Mouse (Mus musculus) lung, adult 2 months (tissue): ENCODE results near the gene Cd27.

Experiments used
- CTCF ChIP-seq: fragments of 200-500 bp; IDR thresholded peaks from 2 replicates; pipeline ENCODE4 v1.5.1; 2011; ENCODE audit warnings: mild to moderate bottlenecking, low read length, control low read depth; ENCODE audit not compliant: insufficient read depth
- POLR2A ChIP-seq: fragments of 200-500 bp; IDR thresholded peaks from 2 replicates; pipeline ENCODE4 v1.6.1; 2011; ENCODE audit warnings: low read depth, mild to moderate bottlenecking, control low read depth, low read length, borderline replicate concordance; ENCODE audit errors: extremely low read depth

DNA sequence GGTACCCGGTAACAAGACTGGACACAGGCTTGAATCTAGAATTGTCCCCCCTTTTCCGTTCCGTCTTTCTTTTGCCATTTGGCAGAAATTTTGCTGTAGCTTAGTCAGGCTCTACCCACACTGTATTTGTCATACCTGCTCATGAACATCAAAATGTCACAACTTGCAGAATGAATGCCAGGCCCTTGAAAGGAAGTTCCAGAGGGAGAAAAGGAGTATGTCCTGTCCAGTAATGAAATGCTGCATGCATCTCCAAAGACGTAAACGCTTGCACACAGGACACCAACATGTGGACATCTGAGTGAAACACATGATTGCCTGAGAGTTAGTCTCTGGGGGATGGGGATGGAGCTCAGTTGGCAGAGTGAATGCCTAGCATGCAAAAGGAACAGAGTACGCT lies 23.1 kb downstream of the Cd27 start:
- TF ChIP-seq CTCF = no peak
- no peak for TF ChIP-seq POLR2A
